ENCODE assay signal across 18 mouse cellular contexts in genomic region chr6:90306315-90306975, GRCm38 (mm10). TPM values are rescaled to one million over a fixed set of nuclear protein-coding genes. Genes with fewer than 3 reads are reported as not detected.
"Had no signal": no experiment of that assay in that cellular context is flagged by ENCODE, and none has a peak within 500 bp of the region (broad histone marks: within the 10 kb centered on the region; RNA-seq: fewer than 3 reads in every experiment).

No protein-coding gene starts in this region.

- H3K4me1 ChIP-seq: limb, embryonic 12.5 days; midbrain, embryonic 10.5 days; neural tube, embryonic 13.5 days had no signal

- ATAC-seq: hindbrain, postnatal 0 days had no signal

- H3K9ac ChIP-seq: limb, embryonic 12.5 days; neural tube, embryonic 13.5 days had no signal

- H3K27ac ChIP-seq: hindbrain, postnatal 0 days; left cerebral cortex, adult 2 months; limb, embryonic 12.5 days; midbrain, embryonic 10.5 days; neural tube, embryonic 13.5 days had no signal

- DNase-seq: kidney, adult 11 months; lung, adult 18-20 months; lung, postnatal 36 days; midbrain, embryonic 14.5 days; right cerebral cortex, postnatal 14 days; thymus, postnatal 4 days had no signal

- H3K36me3 ChIP-seq: limb, embryonic 12.5 days; midbrain, embryonic 10.5 days; neural tube, embryonic 13.5 days had no signal

- H3K4me2 ChIP-seq: limb, embryonic 12.5 days; neural tube, embryonic 13.5 days had no signal

- H3K27me3 ChIP-seq: limb, embryonic 12.5 days; neural tube, embryonic 13.5 days had no signal

- H3K4me3 ChIP-seq: left cerebral cortex, adult 2 months; limb, embryonic 12.5 days; midbrain, embryonic 10.5 days; neural tube, embryonic 13.5 days had no signal

RNA-seq across cellular contexts. Expression of gene BC048671, which starts 5.4 kb away (rescaled TPM):
- total RNA-seq: hindbrain, postnatal 0 days; layer of hippocampus, postnatal 25 days; left cerebral cortex, adult 2 months; left cerebral cortex, postnatal 25 days; megakaryocyte, adult 5-6 weeks had no signal
- polyA plus RNA-seq: hindbrain, postnatal 0 days; intestine, embryonic 14.5 days; kidney, embryonic 14.5 days; limb, embryonic 12.5 days; lung, embryonic 16.5 days; midbrain, embryonic 10.5 days; midbrain, embryonic 14.5 days; neural tube, embryonic 13.5 days; spleen, adult 2 months had no signal

RNA-seq across cellular contexts. Expression of gene Chst13, which starts 18.5 kb away (rescaled TPM):
- total RNA-seq: layer of hippocampus, postnatal 25 days; left cerebral cortex, adult 2 months; left cerebral cortex, postnatal 25 days had no signal
- polyA plus RNA-seq: limb, embryonic 12.5 days; midbrain, embryonic 14.5 days had no signal

RNA-seq across cellular contexts. Expression of gene Uroc1, which starts 26.6 kb away (rescaled TPM):
- total RNA-seq: hindbrain, postnatal 0 days; layer of hippocampus, postnatal 25 days; left cerebral cortex, adult 2 months; left cerebral cortex, postnatal 25 days; megakaryocyte, adult 5-6 weeks had no signal
- polyA plus RNA-seq: intestine, embryonic 14.5 days; midbrain, embryonic 10.5 days; midbrain, embryonic 14.5 days; neural tube, embryonic 13.5 days had no signal
